Mouse (Mus musculus) heart, embryonic 16.5 days (tissue): Measurements from ENCODE around the gene Lnx2. TPM values are rescaled to one million over a fixed set of nuclear protein-coding genes. Genes with fewer than 3 reads are reported as not detected.

Experiments used
- ATAC-seq: fragments of 200-750 bp; cut with Nextera tagmentation; replicated peaks from 2 replicates; pipeline ENCODE4 v1.8.0; 2017; ENCODE audit warnings: moderate number of reproducible peaks; ENCODE audit not compliant: insufficient read depth, low FRiP score; ENCODE audit errors: extremely low read depth
- H3K27ac ChIP-seq: fragments of 300-500 bp; sonication (generic); 2 replicates; pipeline ENCODE4 v1.5.1; 2014; ENCODE audit warnings: mild to moderate bottlenecking, low read length, control low read depth, moderate library complexity
- H3K27me3 ChIP-seq: fragments of 300-500 bp; sonication (generic); 2 replicates; pipeline ENCODE4 v1.6.1; 2014; ENCODE audit warnings: low read length, mixed read lengths; ENCODE audit not compliant: control insufficient read depth, insufficient read depth
- H3K36me3 ChIP-seq: fragments of 300-500 bp; sonication (generic); 2 replicates; pipeline ENCODE4 v1.6.1; 2014; ENCODE audit not compliant: control insufficient read depth, insufficient read depth
- H3K4me1 ChIP-seq: fragments of 300-500 bp; sonication (generic); 2 replicates; pipeline ENCODE4 v1.6.1; 2014; ENCODE audit warnings: low read length, mixed read lengths; ENCODE audit not compliant: control insufficient read depth, insufficient read depth
- H3K4me2 ChIP-seq: fragments of 300-500 bp; sonication (generic); 2 replicates; pipeline ENCODE4 v1.6.1; 2014; ENCODE audit warnings: low read depth, mild to moderate bottlenecking, control low read depth, low read length
- H3K4me3 ChIP-seq: fragments of 300-500 bp; sonication (generic); 2 replicates; pipeline ENCODE4 v1.5.1; 2014; ENCODE audit warnings: mild to moderate bottlenecking, control low read depth, low read length
- H3K9ac ChIP-seq: fragments of 300-500 bp; sonication (generic); 2 replicates; pipeline ENCODE4 v1.6.1; 2014; ENCODE audit warnings: low read length, control low read depth
- H3K9me3 ChIP-seq: fragments of 300-500 bp; sonication (generic); replicated peaks from 2 replicates; pipeline ENCODE4 v1.6.1; 2016; ENCODE audit warnings: low read length; ENCODE audit not compliant: control insufficient read depth
- WGBS: fragments of 180-500 bp; shearing (Covaris S2); extraction: QIAGEN DNeasy Blood & Tissue Kit; methylation state at CpG from one replicate; pipeline ENCODE4 v1.1.7; 2014; 5-methylcytosine and 5-hydroxymethylcytosine counted together
- polyA plus RNA-seq: library from polyadenylated mRNA; unstranded; fragments of >200 nt; fragmentation: Nextera tagmentation; extraction: Ambion mirVana; gene quantifications from 2 replicates; pipeline ENCODE4 v1.2.1, GENCODE M21; 2015

Lnx2 gene
- polyA plus RNA-seq, 1 experiment from 2014 or later, result 13.9 TPM

DNA sequence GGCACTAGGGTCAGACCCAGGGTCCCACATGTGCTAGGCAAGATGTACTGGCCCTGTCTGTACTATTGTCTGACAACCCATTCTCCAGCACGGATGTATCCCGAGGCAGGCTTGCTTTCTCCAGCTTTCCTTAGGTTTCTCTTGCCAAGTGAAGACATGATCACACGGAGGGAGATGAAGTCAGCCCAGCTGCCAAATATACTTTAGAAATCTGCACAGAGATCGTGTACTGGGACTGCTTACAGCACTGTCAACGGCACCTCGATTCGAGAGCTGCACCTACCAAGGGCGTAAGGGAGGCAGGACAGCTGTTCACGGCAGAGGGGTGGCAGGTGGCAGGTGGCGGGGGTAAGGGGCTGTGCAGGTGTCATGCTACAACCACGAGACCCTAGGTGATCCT, 55.8 kb downstream of the Lnx2 start:
- no peak overlapping the region for H3K4me3 ChIP-seq
- no peak overlapping the region for H3K9ac ChIP-seq
- no peaks in the 10 kb centered on the region for H3K4me1 ChIP-seq
- 90% methylated on average over 11 of the region's 11 CpGs for WGBS
- no peak for ATAC-seq
- no peaks in the 10 kb centered on the region for H3K9me3 ChIP-seq
- H3K27me3 ChIP-seq, result no peaks in the 10 kb centered on the region
- H3K36me3 ChIP-seq, result peaks cover 43% of the 10 kb centered on the region
- no peak overlapping the region for H3K4me2 ChIP-seq
- no peak overlapping the region for H3K27ac ChIP-seq

DNA sequence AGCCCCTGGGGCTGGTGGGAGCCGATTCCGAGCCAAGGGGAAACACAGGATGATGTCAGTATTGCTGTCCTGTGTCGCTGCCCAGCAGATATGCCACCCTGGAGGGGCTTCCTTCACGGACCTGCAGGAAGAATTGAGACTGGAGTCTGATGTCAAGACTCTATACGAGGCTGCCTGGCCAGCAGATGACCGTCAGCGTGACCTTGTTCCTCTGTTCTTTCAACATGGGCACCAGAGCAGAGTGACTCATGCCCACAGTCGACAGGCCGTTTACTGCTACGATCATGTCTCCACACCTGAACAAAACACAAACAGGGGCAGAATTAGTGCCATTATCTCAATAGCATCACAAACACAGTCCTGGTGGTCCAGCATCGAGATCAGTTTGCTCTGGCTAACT, 57.6 kb downstream of the Lnx2 start:
- WGBS, result 87% methylated on average over 11 of the region's 11 CpGs

DNA sequence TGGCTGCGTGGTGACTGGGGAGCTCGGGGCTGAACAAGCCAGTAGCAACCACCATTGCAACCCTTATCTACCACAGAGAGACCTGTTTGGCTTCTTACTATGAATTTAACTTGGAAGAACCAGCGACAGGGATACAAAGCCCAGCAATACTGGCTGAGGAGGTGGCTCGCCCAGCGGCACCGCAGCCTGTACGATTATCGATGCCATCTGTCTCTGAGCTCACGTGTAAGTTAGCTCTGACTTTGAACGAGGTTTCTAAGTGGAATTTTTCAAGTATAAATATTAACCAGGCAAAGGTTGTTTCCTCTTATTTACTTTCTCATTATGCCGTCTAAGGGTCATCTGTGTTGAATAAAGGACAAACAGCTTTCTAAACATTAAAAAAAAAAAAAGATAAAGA, 58.9 kb downstream of the Lnx2 start:
- 82% methylated on average over 11 of the region's 11 CpGs for WGBS
- H3K27me3 ChIP-seq, result no peaks in the 10 kb centered on the region
- H3K27ac ChIP-seq, result no peak overlapping the region
- peaks cover 3% of the 10 kb centered on the region; the same call in 1 of the 2 replicates for H3K4me1 ChIP-seq
- H3K9me3 ChIP-seq, result no peaks in the 10 kb centered on the region
- no peak overlapping the region for H3K9ac ChIP-seq
- peaks cover 32% of the 10 kb centered on the region for H3K36me3 ChIP-seq
- ATAC-seq, result no peak
- H3K4me2 ChIP-seq, result no peak overlapping the region
- H3K4me3 ChIP-seq, result no peak overlapping the region

More for the DNA sequence above, 57.6 kb downstream of the Lnx2 start:
- H3K27ac ChIP-seq, result no peak overlapping the region
- no peak overlapping the region for H3K4me3 ChIP-seq
- H3K36me3 ChIP-seq, result peaks cover 37% of the 10 kb centered on the region
- no peak overlapping the region for H3K9ac ChIP-seq
- H3K4me1 ChIP-seq, result peaks cover 1% of the 10 kb centered on the region; the same call in 1 of the 2 replicates
- no peaks in the 10 kb centered on the region for H3K27me3 ChIP-seq
- no peaks in the 10 kb centered on the region for H3K9me3 ChIP-seq
- H3K4me2 ChIP-seq, result no peak overlapping the region
- ATAC-seq, result no peak

DNA sequence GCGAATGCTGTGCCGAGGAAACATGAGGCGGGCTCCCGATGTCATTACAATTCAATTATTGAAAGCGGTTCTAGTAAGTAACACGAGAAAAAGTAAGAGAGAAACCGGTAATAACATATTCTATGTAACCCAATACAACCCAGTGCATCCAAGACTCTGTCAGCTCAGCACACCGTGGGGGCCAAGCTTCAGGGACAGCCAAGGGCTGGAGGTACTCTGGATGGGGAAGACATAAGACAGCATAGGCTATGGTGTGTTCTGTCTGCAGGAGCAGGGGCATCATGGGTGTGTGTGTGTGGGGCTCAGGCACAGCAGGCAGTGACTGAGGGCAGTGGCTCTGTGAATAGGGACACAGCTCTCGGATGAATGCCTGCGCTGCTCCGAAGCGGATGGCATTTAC, 59.8 kb downstream of the Lnx2 start:
- H3K9me3 ChIP-seq, result no peaks in the 10 kb centered on the region
- no peaks in the 10 kb centered on the region for H3K27me3 ChIP-seq
- H3K4me1 ChIP-seq, result peaks cover 3% of the 10 kb centered on the region; the same call in 1 of the 2 replicates
- 88% methylated on average over 12 of the region's 12 CpGs for WGBS
- no peak for ATAC-seq
- H3K9ac ChIP-seq, result no peak overlapping the region
- H3K27ac ChIP-seq, result no peak overlapping the region
- no peak overlapping the region for H3K4me2 ChIP-seq
- no peak overlapping the region for H3K4me3 ChIP-seq
- H3K36me3 ChIP-seq, result peaks cover 32% of the 10 kb centered on the region

DNA sequence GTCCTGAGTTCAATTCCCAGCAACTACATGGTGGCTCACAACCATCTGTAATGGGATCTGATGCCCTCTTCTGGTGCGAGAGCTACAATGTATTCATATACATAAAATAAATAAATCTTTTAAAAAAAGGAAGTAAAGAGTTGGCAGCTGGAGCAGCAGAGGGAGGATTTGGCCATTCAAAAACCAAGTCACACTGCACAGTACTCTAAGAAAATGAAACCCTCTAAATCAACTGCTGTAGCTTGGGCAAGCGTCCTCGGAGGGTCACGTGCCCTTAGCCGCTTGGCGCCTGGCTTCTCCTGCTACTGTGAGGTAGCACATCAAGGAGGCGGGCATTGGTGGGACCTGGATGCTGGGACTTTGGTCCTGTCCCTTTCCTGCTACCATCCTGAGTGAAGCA, 61.2 kb downstream of the Lnx2 start:
- no peaks in the 10 kb centered on the region for H3K27me3 ChIP-seq
- no peak overlapping the region for H3K4me2 ChIP-seq
- no peak overlapping the region for H3K4me3 ChIP-seq
- no peak overlapping the region for H3K27ac ChIP-seq
- H3K9ac ChIP-seq, result no peak overlapping the region
- no peaks in the 10 kb centered on the region for H3K9me3 ChIP-seq
- ATAC-seq, result no peak
- H3K36me3 ChIP-seq, result peaks cover 30% of the 10 kb centered on the region
- 91% methylated on average over 7 of the region's 7 CpGs for WGBS
- H3K4me1 ChIP-seq, result peaks cover 3% of the 10 kb centered on the region; the same call in 1 of the 2 replicates

DNA sequence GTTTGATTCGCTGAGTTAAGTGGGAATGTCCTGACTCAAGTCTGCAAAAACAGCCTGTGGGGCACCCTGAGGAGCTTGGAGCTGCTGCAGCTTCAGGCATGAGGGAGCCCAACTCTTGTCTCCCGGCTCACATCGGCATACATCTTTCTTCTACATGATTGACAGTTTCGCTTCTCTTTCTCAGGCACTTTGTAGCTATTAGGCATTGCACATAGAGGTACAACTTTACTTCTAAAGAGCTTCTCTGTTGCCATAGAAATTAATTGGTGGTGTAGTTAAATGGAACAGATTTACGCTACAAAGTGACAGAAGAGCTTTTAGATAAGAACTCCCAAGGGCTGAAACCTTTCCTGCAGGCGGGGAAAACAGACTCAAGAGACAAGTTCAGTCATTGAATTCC, 62.5 kb downstream of the Lnx2 start:
- Histone ChIP-seq H3K9ac (no peak overlapping the region), H3K4me2 (no peak overlapping the region), H3K9me3 (no peaks in the 10 kb centered on the region), H3K27me3 (no peaks in the 10 kb centered on the region), H3K4me1 (peaks cover 3% of the 10 kb centered on the region; the same call in 1 of the 2 replicates), H3K36me3 (peaks cover 21% of the 10 kb centered on the region), H3K27ac (no peak overlapping the region), H3K4me3 (no peak overlapping the region)
- WGBS, result 33% methylated on average over 6 of the region's 6 CpGs
- no peak for ATAC-seq

DNA sequence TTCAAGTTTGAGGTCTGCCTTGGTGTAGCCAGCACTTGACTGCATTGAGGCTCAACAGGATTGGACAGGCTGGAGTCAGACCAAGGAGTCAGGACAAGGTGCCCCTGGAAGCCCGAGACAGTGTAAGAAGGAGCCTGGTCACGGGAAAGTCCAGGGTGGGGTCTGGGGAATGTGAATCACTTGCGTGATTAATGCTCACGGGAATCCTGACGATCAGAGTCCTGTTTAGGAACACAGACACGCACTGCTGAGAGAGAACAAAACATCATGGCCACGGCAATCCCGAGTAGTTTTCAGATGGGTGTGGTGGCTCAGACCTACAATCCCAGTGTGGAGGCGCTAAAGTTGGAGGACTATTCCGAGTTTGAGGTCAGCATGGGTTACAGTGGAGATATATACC, 65.1 kb downstream of the Lnx2 start:
- Histone ChIP-seq H3K9ac (no peak overlapping the region), H3K27ac (no peak overlapping the region), H3K36me3 (peaks cover 5% of the 10 kb centered on the region), H3K4me2 (no peak overlapping the region), H3K4me1 (peaks cover 3% of the 10 kb centered on the region; the same call in 1 of the 2 replicates), H3K9me3 (no peaks in the 10 kb centered on the region), H3K4me3 (no peak overlapping the region), H3K27me3 (no peaks in the 10 kb centered on the region)
- 78% methylated on average over 10 of the region's 10 CpGs for WGBS
- no peak for ATAC-seq

DNA sequence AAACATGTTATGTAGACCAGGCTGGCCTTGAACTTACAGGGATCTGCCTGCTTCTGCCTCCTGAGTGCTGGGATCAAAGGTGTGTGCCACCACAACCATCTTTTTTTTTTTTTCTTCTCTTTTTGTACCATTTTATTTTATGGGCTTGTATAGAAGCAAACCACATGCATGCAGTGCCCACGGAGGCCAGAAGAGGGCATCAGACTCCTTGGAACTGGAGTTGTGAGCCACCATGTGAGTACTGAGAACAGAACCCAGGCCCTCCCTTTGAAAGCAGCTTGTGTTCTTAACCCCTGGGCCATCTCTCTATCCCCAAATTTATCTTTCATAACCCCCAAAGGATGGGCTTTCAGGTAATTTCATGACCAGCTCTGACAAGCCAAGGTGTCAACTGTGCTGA, 73.1 kb downstream of the Lnx2 start:
- no peak overlapping the region for H3K4me2 ChIP-seq
- H3K27me3 ChIP-seq, result no peaks in the 10 kb centered on the region
- H3K9me3 ChIP-seq, result peaks cover 10% of the 10 kb centered on the region
- WGBS, result 50% methylated on average over 1 of the region's 1 CpGs
- no peaks in the 10 kb centered on the region for H3K4me1 ChIP-seq
- no peak overlapping the region for H3K9ac ChIP-seq
- no peak overlapping the region for H3K4me3 ChIP-seq
- ATAC-seq, result no peak
- no peaks in the 10 kb centered on the region for H3K36me3 ChIP-seq
- no peak overlapping the region for H3K27ac ChIP-seq

DNA sequence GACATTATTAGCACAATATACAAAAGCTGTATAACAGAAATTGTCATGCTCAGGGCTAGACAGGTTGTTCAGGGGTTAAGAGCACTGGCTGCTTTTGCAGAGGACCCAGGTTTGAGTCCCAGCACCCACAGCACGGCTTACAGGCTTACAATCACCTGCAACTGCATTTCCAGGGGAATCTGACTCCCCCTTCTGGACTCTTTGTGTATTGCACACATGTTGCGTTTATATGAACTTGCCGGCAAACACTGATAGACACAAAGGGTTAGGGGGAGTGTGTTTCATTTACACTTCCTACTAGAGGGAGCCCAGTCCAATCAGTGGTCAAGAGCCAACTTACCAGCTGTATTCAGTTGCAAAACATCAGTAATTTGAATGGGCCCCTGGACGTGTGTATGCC, 75.1 kb downstream of the Lnx2 start:
- peaks cover 10% of the 10 kb centered on the region for H3K9me3 ChIP-seq
- ATAC-seq, result no peak
- no peak overlapping the region for H3K4me3 ChIP-seq
- H3K4me1 ChIP-seq, result no peaks in the 10 kb centered on the region
- WGBS, result 78% methylated on average over 4 of the region's 4 CpGs
- H3K9ac ChIP-seq, result no peak overlapping the region
- H3K4me2 ChIP-seq, result no peak overlapping the region
- no peaks in the 10 kb centered on the region for H3K27me3 ChIP-seq
- H3K36me3 ChIP-seq, result no peaks in the 10 kb centered on the region
- H3K27ac ChIP-seq, result no peak overlapping the region

DNA sequence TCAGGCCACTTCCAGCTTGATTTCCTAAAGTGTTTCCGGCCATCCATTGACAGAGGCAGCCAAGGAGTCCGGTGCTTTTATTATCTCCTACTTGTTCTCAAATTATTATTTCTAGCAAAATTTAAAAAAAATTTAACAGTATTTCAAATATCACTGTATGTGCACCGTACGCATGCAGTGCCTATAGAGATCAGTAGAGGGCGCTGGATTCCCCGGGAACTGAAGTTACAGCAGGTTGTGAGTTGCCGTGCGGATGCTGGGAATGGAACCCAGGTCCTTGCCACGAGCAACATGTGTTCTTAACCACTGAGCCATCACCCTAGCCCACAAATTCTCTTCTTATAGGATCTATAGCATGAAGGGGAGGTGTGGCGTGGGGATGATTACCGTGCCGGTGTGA, 77.6 kb downstream of the Lnx2 start:
- no peak overlapping the region for H3K4me3 ChIP-seq
- ATAC-seq, result no peak
- no peaks in the 10 kb centered on the region for H3K4me1 ChIP-seq
- 86% methylated on average over 12 of the region's 12 CpGs for WGBS
- no peak overlapping the region for H3K4me2 ChIP-seq
- H3K9ac ChIP-seq, result no peak overlapping the region
- H3K9me3 ChIP-seq, result peaks cover 10% of the 10 kb centered on the region
- no peaks in the 10 kb centered on the region for H3K36me3 ChIP-seq
- H3K27me3 ChIP-seq, result no peaks in the 10 kb centered on the region
- no peak overlapping the region for H3K27ac ChIP-seq
